Mouse (Mus musculus) heart, embryonic 16.5 days (tissue): Measurements from ENCODE around the gene Lrrfip2. TPM values are rescaled to one million over a fixed set of nuclear protein-coding genes. Genes with fewer than 3 reads are reported as not detected.

Experiments used
- ATAC-seq: fragments of 200-750 bp; cut with Nextera tagmentation; replicated peaks from 2 replicates; pipeline ENCODE4 v1.8.0; 2017; ENCODE audit warnings: moderate number of reproducible peaks; ENCODE audit not compliant: insufficient read depth, low FRiP score; ENCODE audit errors: extremely low read depth
- H3K27ac ChIP-seq: fragments of 300-500 bp; sonication (generic); 2 replicates; pipeline ENCODE4 v1.5.1; 2014; ENCODE audit warnings: mild to moderate bottlenecking, low read length, control low read depth, moderate library complexity
- H3K27me3 ChIP-seq: fragments of 300-500 bp; sonication (generic); 2 replicates; pipeline ENCODE4 v1.6.1; 2014; ENCODE audit warnings: low read length, mixed read lengths; ENCODE audit not compliant: control insufficient read depth, insufficient read depth
- H3K36me3 ChIP-seq: fragments of 300-500 bp; sonication (generic); 2 replicates; pipeline ENCODE4 v1.6.1; 2014; ENCODE audit not compliant: control insufficient read depth, insufficient read depth
- H3K4me1 ChIP-seq: fragments of 300-500 bp; sonication (generic); 2 replicates; pipeline ENCODE4 v1.6.1; 2014; ENCODE audit warnings: low read length, mixed read lengths; ENCODE audit not compliant: control insufficient read depth, insufficient read depth
- H3K4me2 ChIP-seq: fragments of 300-500 bp; sonication (generic); 2 replicates; pipeline ENCODE4 v1.6.1; 2014; ENCODE audit warnings: low read depth, mild to moderate bottlenecking, control low read depth, low read length
- H3K4me3 ChIP-seq: fragments of 300-500 bp; sonication (generic); 2 replicates; pipeline ENCODE4 v1.5.1; 2014; ENCODE audit warnings: mild to moderate bottlenecking, control low read depth, low read length
- H3K9ac ChIP-seq: fragments of 300-500 bp; sonication (generic); 2 replicates; pipeline ENCODE4 v1.6.1; 2014; ENCODE audit warnings: low read length, control low read depth
- H3K9me3 ChIP-seq: fragments of 300-500 bp; sonication (generic); replicated peaks from 2 replicates; pipeline ENCODE4 v1.6.1; 2016; ENCODE audit warnings: low read length; ENCODE audit not compliant: control insufficient read depth
- WGBS: fragments of 180-500 bp; shearing (Covaris S2); extraction: QIAGEN DNeasy Blood & Tissue Kit; methylation state at CpG from one replicate; pipeline ENCODE4 v1.1.7; 2014; 5-methylcytosine and 5-hydroxymethylcytosine counted together
- polyA plus RNA-seq: library from polyadenylated mRNA; unstranded; fragments of >200 nt; fragmentation: Nextera tagmentation; extraction: Ambion mirVana; gene quantifications from 2 replicates; pipeline ENCODE4 v1.2.1, GENCODE M21; 2015

Lrrfip2 gene
- polyA plus RNA-seq, 1 experiment from 2014 or later: 74.8 TPM

GRCm38 (mm10) chr9:111210412-111210811, 93.0 kb downstream of the Lrrfip2 start:
- H3K4me2 ChIP-seq: no peak overlapping the region
- no peaks in the 10 kb centered on the region for H3K27me3 ChIP-seq
- no peak overlapping the region for H3K9ac ChIP-seq
- peaks cover 30% of the 10 kb centered on the region for H3K4me1 ChIP-seq
- no peak for ATAC-seq
- no peak overlapping the region for H3K4me3 ChIP-seq
- peak overlapping the region; percentile 62; the same call in 1 of the 2 replicates for H3K27ac ChIP-seq
- WGBS: 86% methylated on average over 4 of the region's 4 CpGs
- peaks cover 21% of the 10 kb centered on the region for H3K36me3 ChIP-seq
- no peaks in the 10 kb centered on the region for H3K9me3 ChIP-seq

- Histone ChIP-seq H3K36me3 (peaks cover 21% of the 10 kb centered on the region), H3K27me3 (no peaks in the 10 kb centered on the region), H3K9me3 (no peaks in the 10 kb centered on the region), H3K4me1 (peaks cover 28% of the 10 kb centered on the region), H3K9ac (no peak overlapping the region), H3K27ac (peak overlapping the region; percentile 37), H3K4me3 (no peak overlapping the region), H3K4me2 (no peak overlapping the region)
- 66% methylated on average over 10 of the region's 10 CpGs for whole genome bisulfite sequencing
- ATAC-seq: no peak
Observed at GRCm38 (mm10) chr9:111211122-111212041, 94.0 kb downstream of the Lrrfip2 start.

- Histone ChIP-seq H3K4me2 (no peak overlapping the region), H3K9ac (peak overlapping the region; percentile 1; the same call in 1 of the 2 replicates)
- peak; percentile 62; the same call in 1 of the 2 replicates for ATAC-seq
Observed at GRCm38 (mm10) chr9:111213501-111213900, 96.1 kb downstream of the Lrrfip2 start.

GRCm38 (mm10) chr9:111216424-111216823, 99.0 kb downstream of the Lrrfip2 start:
- Histone ChIP-seq H3K4me1 (peaks cover 18% of the 10 kb centered on the region), H3K27me3 (no peaks in the 10 kb centered on the region), H3K9ac (no peak overlapping the region), H3K4me2 (no peak overlapping the region), H3K27ac (no peak overlapping the region), H3K4me3 (no peak overlapping the region), H3K36me3 (peaks cover 25% of the 10 kb centered on the region), H3K9me3 (no peaks in the 10 kb centered on the region)
- ATAC-seq: no peak

More at GRCm38 (mm10) chr9:111213501-111213900, 96.1 kb downstream of the Lrrfip2 start:
- H3K4me1 ChIP-seq: peaks cover 20% of the 10 kb centered on the region
- H3K27ac ChIP-seq: peak overlapping the region; percentile 46
- H3K27me3 ChIP-seq: no peaks in the 10 kb centered on the region
- 33% methylated on average over 6 of the region's 6 CpGs for WGBS
- peaks cover 16% of the 10 kb centered on the region for H3K36me3 ChIP-seq
- H3K9me3 ChIP-seq: no peaks in the 10 kb centered on the region
- H3K4me3 ChIP-seq: no peak overlapping the region

GRCm38 (mm10) chr9:111220551-111221080, 103.2 kb downstream of the Lrrfip2 start:
- Histone ChIP-seq H3K36me3 (peaks cover 41% of the 10 kb centered on the region), H3K4me1 (no peaks in the 10 kb centered on the region; the same call in 1 of the 2 replicates), H3K9me3 (no peaks in the 10 kb centered on the region), H3K9ac (no peak overlapping the region), H3K4me2 (no peak overlapping the region), H3K4me3 (no peak overlapping the region), H3K27me3 (no peaks in the 10 kb centered on the region), H3K27ac (no peak overlapping the region)
- 89% methylated on average over 5 of the region's 5 CpGs for WGBS
- no peak for ATAC-seq

- 80% methylated on average over 1 of the region's 1 CpGs for WGBS
- H3K36me3 ChIP-seq: peaks cover 37% of the 10 kb centered on the region
- no peak overlapping the region for H3K4me3 ChIP-seq
Observed at GRCm38 (mm10) chr9:111221580-111221979, 104.2 kb downstream of the Lrrfip2 start.

GRCm38 (mm10) chr9:111223406-111223805, 106.0 kb downstream of the Lrrfip2 start:
- H3K36me3 ChIP-seq: peaks cover 39% of the 10 kb centered on the region
- no peak overlapping the region for H3K9ac ChIP-seq
- no peak overlapping the region for H3K4me2 ChIP-seq
- 95% methylated on average over 5 of the region's 5 CpGs for WGBS
- H3K4me1 ChIP-seq: peaks cover 20% of the 10 kb centered on the region
- H3K9me3 ChIP-seq: no peaks in the 10 kb centered on the region
- H3K27ac ChIP-seq: no peak overlapping the region
- H3K27me3 ChIP-seq: no peaks in the 10 kb centered on the region
- no peak overlapping the region for H3K4me3 ChIP-seq
- ATAC-seq: no peak

More at GRCm38 (mm10) chr9:111221580-111221979, 104.2 kb downstream of the Lrrfip2 start:
- Histone ChIP-seq H3K27me3 (no peaks in the 10 kb centered on the region), H3K4me2 (no peak overlapping the region), H3K27ac (no peak overlapping the region), H3K9ac (no peak overlapping the region), H3K9me3 (no peaks in the 10 kb centered on the region), H3K4me1 (peaks cover 6% of the 10 kb centered on the region; the same call in 1 of the 2 replicates)
- ATAC-seq: no peak

GRCm38 (mm10) chr9:111228446-111228845, 111.1 kb downstream of the Lrrfip2 start:
- H3K27ac ChIP-seq: peak overlapping the region; percentile 70

GRCm38 (mm10) chr9:111234701-111235100, 117.3 kb downstream of the Lrrfip2 start:
- no peak overlapping the region for H3K4me2 ChIP-seq
- H3K9me3 ChIP-seq: no peaks in the 10 kb centered on the region
- peaks cover 5% of the 10 kb centered on the region; the same call in 1 of the 2 replicates for H3K4me1 ChIP-seq
- no peak overlapping the region for H3K4me3 ChIP-seq
- 83% methylated on average over 9 of the region's 9 CpGs for WGBS
- no peaks in the 10 kb centered on the region for H3K27me3 ChIP-seq
- no peak overlapping the region for H3K27ac ChIP-seq
- no peak for ATAC-seq
- no peak overlapping the region for H3K9ac ChIP-seq
- H3K36me3 ChIP-seq: peaks cover 45% of the 10 kb centered on the region

More at GRCm38 (mm10) chr9:111228446-111228845, 111.1 kb downstream of the Lrrfip2 start:
- H3K9ac ChIP-seq: no peak overlapping the region
- H3K4me3 ChIP-seq: no peak overlapping the region
- H3K36me3 ChIP-seq: peaks cover 34% of the 10 kb centered on the region
- no peaks in the 10 kb centered on the region for H3K9me3 ChIP-seq
- no peak overlapping the region for H3K4me2 ChIP-seq
- H3K27me3 ChIP-seq: no peaks in the 10 kb centered on the region
- 33% methylated on average over 5 of the region's 5 CpGs for WGBS
- peaks cover 37% of the 10 kb centered on the region for H3K4me1 ChIP-seq
- ATAC-seq: peak; percentile 92
